Mouse (Mus musculus) E14TG2a.4 (cell line): ENCODE results near the gene Sgk1.

Experiments used
- CTCF ChIP-seq: conservative IDR thresholded peaks from 2 replicates; pipeline ENCODE4 v1.5.1; 2014; ENCODE audit warnings: low read length
- NANOG ChIP-seq: IDR thresholded peaks from 2 replicates; pipeline ENCODE4 v1.6.1; 2014; ENCODE audit warnings: borderline replicate concordance, low read length, mixed read lengths
- POU5F1 ChIP-seq: IDR thresholded peaks from 2 replicates; pipeline ENCODE4 v1.6.1; 2014; ENCODE audit warnings: low read length, borderline replicate concordance

- TF ChIP-seq CTCF (no peak), POU5F1 (no peak), NANOG (no peak)
Observed at GRCm38 (mm10) chr10:21973676-21974075, 91.7 kb downstream of the Sgk1 start.
